Mouse (Mus musculus): Measurements from ENCODE around the gene Map2k1. TPM values are rescaled to one million over a fixed set of nuclear protein-coding genes. Genes with fewer than 3 reads are reported as not detected.
"Not testable (repeated sequence)": the region's sequence is repeated elsewhere in the genome, so short reads cannot be mapped to it uniquely, and the experiment has no call there.

The Map2k1 gene
- polyA plus RNA-seq, 1 experiment from 2014 or later = 30.9 TPM

DNA sequence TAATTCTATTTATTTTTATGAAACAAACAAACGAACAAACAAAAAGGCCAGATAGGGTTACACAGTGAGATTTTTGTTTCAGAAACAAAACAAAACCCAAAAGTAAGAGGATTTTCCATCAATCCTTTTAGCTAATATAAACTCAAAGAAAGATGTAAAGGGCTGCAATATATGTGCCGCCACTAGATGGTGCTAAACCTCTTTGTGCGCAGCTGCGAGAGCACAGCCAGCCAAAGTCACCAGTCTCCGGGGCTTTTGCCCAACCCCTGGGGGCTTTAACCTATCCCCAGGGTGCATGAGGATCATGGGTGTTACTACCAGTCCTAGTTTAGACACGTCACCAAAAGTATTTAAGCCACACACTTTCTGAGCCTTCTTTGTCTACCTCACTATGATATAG is 114.5 kb downstream of the Map2k1 start:
- H3K36me3 ChIP-seq (replicated peaks) = peaks cover 70% of the 10 kb centered on the region
- H3K27ac ChIP-seq (replicated peaks); H3K9ac ChIP-seq; H3K4me1 ChIP-seq (replicated peaks); ATAC-seq (ENCODE audit: insufficient read depth); H3K9me3 ChIP-seq (replicated peaks); H3K27me3 ChIP-seq; H3K4me3 ChIP-seq (replicated peaks); H3K4me2 ChIP-seq: not testable (repeated sequence)
- WGBS (ENCODE audit: insufficient replicate concordance) = 14% methylated on average over 6 of the region's 6 CpGs

Small RNA genes lying within 50 kb of the gene (microRNA-seq; reads per million reads assigned to microRNA genes)
- not detected for gene Gm24106

Other genes starting within 250 kb of the Map2k1 start
- gene Smad6, start 231.6 kb downstream of the Map2k1 start, polyA plus RNA-seq (2015; fragmentation: Nextera tagmentation; extraction: Ambion mirVana) = 2.3 and 2.9 TPM in 2 replicates
- gene Lctl, start 136.5 kb downstream of the Map2k1 start, polyA plus RNA-seq (2015; fragmentation: Nextera tagmentation; extraction: Ambion mirVana) = not detected in 2 replicates
- 13.1 and 13.2 TPM in 2 replicates for gene Zwilch, start 80.5 kb downstream of the Map2k1 start, polyA plus RNA-seq (2015; fragmentation: Nextera tagmentation; extraction: Ambion mirVana)
- 635 and 656 TPM in 2 replicates for gene Rpl4, start 80.3 kb downstream of the Map2k1 start, polyA plus RNA-seq (2015; fragmentation: Nextera tagmentation; extraction: Ambion mirVana)
- gene Snapc5, start 74.4 kb downstream of the Map2k1 start, polyA plus RNA-seq (2015; fragmentation: Nextera tagmentation; extraction: Ambion mirVana) = 10.5 and 11.2 TPM in 2 replicates
- gene Uchl4, start 18.4 kb downstream of the Map2k1 start, polyA plus RNA-seq (2015; fragmentation: Nextera tagmentation; extraction: Ambion mirVana) = 0.44 and 0.64 TPM in 2 replicates
- gene Tipin, start 27.9 kb upstream of the Map2k1 start, polyA plus RNA-seq (2015; fragmentation: Nextera tagmentation; extraction: Ambion mirVana) = 170 and 187 TPM in 2 replicates
- gene Dis3l, start 87.7 kb upstream of the Map2k1 start, polyA plus RNA-seq (2015; fragmentation: Nextera tagmentation; extraction: Ambion mirVana) = 8.5 and 8.8 TPM in 2 replicates
- gene Megf11, start 132.0 kb upstream of the Map2k1 start, polyA plus RNA-seq (2015; fragmentation: Nextera tagmentation; extraction: Ambion mirVana) = 0.51 and 0.83 TPM in 2 replicates